Mouse (Mus musculus) frontal cortex, postnatal 36 days (tissue): ENCODE results near the gene Ano10.

Experiments
- DNase-seq, 2 experiments: peaks; one replicate each; pipeline ENCODE4 v3.0.0; 2022; ENCODE audit warnings: low spot score in 2 of 2

Ano10 gene

GRCm38 (mm10) chr9:122290192-122290591 is 4.0 kb downstream of the Ano10 start:
- DNase-seq = no peak

- no peak for DNase-seq
These were observed 5.8 kb downstream of the Ano10 start for GRCm38 (mm10) chr9:122288416-122288815.

GRCm38 (mm10) chr9:122287526-122287925 is 6.7 kb downstream of the Ano10 start:
- no peak for DNase-seq

- no peak for DNase-seq
These were observed 8.4 kb downstream of the Ano10 start for GRCm38 (mm10) chr9:122285833-122286310.

GRCm38 (mm10) chr9:122285146-122285832 is 8.9 kb downstream of the Ano10 start:
- DNase-seq = no peak

- DNase-seq = no peak
These were observed 9.5 kb downstream of the Ano10 start for GRCm38 (mm10) chr9:122284696-122285095.

GRCm38 (mm10) chr9:122281004-122281403 is 13.2 kb downstream of the Ano10 start:
- no peak for DNase-seq

- no peak for DNase-seq
These were observed 17.6 kb downstream of the Ano10 start for GRCm38 (mm10) chr9:122276665-122277064.

GRCm38 (mm10) chr9:122276134-122276533 is 18.1 kb downstream of the Ano10 start:
- no peak for DNase-seq

GRCm38 (mm10) chr9:122274346-122274745 is 19.9 kb downstream of the Ano10 start:
- DNase-seq = no peak

- peak; percentile 43 to 66 for DNase-seq
These were observed 20.3 kb downstream of the Ano10 start for GRCm38 (mm10) chr9:122273879-122274278.

GRCm38 (mm10) chr9:122271866-122272265 is 22.4 kb downstream of the Ano10 start:
- DNase-seq = no peak

- DNase-seq = no peak
These were observed 22.9 kb downstream of the Ano10 start for GRCm38 (mm10) chr9:122271318-122271717.

GRCm38 (mm10) chr9:122270913-122271312 is 23.3 kb downstream of the Ano10 start:
- DNase-seq = no peak

GRCm38 (mm10) chr9:122269256-122270041 is 24.8 kb downstream of the Ano10 start:
- no peak for DNase-seq

GRCm38 (mm10) chr9:122265526-122266210 is 28.6 kb downstream of the Ano10 start:
- DNase-seq = no peak

GRCm38 (mm10) chr9:122263140-122263539 is 31.1 kb downstream of the Ano10 start:
- no peak for DNase-seq

GRCm38 (mm10) chr9:122254386-122254785 is 39.8 kb downstream of the Ano10 start:
- DNase-seq = no peak

- no peak for DNase-seq
These were observed 42.1 kb downstream of the Ano10 start for GRCm38 (mm10) chr9:122252113-122252512.

- peak in 1 of 2 experiments; percentile 52 for DNase-seq
These were observed 46.1 kb downstream of the Ano10 start for GRCm38 (mm10) chr9:122248168-122248567.

GRCm38 (mm10) chr9:122247430-122248027 is 46.7 kb downstream of the Ano10 start:
- peak; percentile 77 to 89 for DNase-seq

GRCm38 (mm10) chr9:122245879-122246278 is 48.3 kb downstream of the Ano10 start:
- DNase-seq = no peak
